Mouse (Mus musculus): Measurements from ENCODE around the gene Pacsin1. TPM values are rescaled to one million over a fixed set of nuclear protein-coding genes. Genes with fewer than 3 reads are reported as not detected.

Gene Pacsin1
- 82.9 TPM for polyA plus RNA-seq (2017; shearing (Covaris generic))

GRCm38 (mm10) chr17:27655089-27656010 lies at the start of gene Pacsin1:
Gene Pacsin1, plus strand, starts transcription at chr17:27655509.

GRCm38 (mm10) chr17:27623360-27624326 lies 31.7 kb upstream of the Pacsin1 start, which contains the start of gene Nudt3:
Gene Nudt3, minus strand, starts transcription at chr17:27623495.

GRCm38 (mm10) chr17:27634871-27635574 lies 20.3 kb upstream of the Pacsin1 start, which contains the start of gene RPS10-NUDT3:
Gene RPS10-NUDT3, minus strand, starts transcription at chr17:27635222.

DNA sequence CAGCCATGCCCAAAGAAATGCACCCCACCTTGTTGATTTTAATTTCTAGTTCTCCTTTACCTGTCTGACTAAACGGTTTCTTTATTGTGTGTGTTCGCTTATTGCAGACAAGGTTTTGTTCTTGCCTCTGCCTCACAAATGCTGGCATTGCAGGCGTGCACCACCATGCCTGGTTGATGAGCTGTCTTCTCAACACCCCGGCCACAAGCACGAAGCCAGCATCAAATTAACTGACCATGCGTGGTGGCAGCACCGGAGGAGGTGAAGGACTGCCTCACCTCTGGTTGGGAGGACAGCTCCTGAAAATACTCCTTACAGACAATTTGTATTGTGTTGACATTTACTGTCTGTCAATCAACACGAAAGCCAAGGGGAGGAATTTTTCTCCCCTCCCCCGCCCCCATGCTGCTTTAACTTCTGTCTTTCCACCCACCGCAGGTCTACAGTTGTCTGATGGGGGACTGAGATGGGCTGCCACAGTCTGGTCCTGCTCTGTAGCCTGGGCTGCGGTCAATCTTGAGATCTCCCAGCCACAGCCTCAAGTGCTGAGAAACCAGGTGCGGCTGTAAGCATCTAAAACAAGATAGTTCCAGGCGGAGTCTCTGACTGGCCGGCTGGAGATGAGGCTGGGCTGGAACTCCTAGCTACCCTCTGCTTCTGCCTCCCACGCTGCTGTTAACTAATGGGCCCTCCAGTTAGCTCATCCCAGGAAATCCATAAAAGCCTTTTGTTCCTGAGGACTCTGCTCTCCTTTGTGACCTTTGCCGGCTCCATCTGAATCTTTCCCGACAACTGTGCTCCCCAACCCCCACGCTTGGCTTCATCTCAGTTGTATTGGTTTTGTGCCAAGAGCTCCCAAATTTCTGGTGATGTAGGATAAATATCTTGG lies 18.9 kb upstream of the Pacsin1 start, which contains the start of gene Rps10:
Rps10 (minus strand) TSS at position 538 of the 889 bp plus-strand sequence.

GRCm38 (mm10) chr17:27728770-27729169 lies 73.5 kb downstream of the Pacsin1 start, which contains the start of gene Spdef:
Gene Spdef, minus strand, starts transcription at chr17:27728955.

Other genes with a start within 250 kb of the Pacsin1 start
- gene Grm4, start 134.1 kb upstream of the Pacsin1 start, polyA plus RNA-seq (2017; shearing (Covaris generic)): 0.11 TPM
- 91.2 TPM for gene Hmga1, start 99.0 kb upstream of the Pacsin1 start, polyA plus RNA-seq (2017; shearing (Covaris generic))
- gene AI413582, start 89.8 kb upstream of the Pacsin1 start, polyA plus RNA-seq (2017; shearing (Covaris generic)): 128 TPM
- gene Nudt3, start 32.0 kb upstream of the Pacsin1 start, polyA plus RNA-seq (2017; shearing (Covaris generic)): 93.1 TPM
- gene RPS10-NUDT3, start 20.3 kb upstream of the Pacsin1 start, polyA plus RNA-seq (2017; shearing (Covaris generic)): not detected
- 1,002 TPM for gene Rps10, start 18.8 kb upstream of the Pacsin1 start, polyA plus RNA-seq (2017; shearing (Covaris generic))
- gene Spdef, start 73.4 kb downstream of the Pacsin1 start, polyA plus RNA-seq (2017; shearing (Covaris generic)): not detected
- gene D17Wsu92e, start 165.1 kb downstream of the Pacsin1 start, polyA plus RNA-seq (2017; shearing (Covaris generic)): 22.6 TPM
- 184 TPM for gene Snrpc, start 182.6 kb downstream of the Pacsin1 start, polyA plus RNA-seq (2017; shearing (Covaris generic))
- gene Uhrf1bp1, start 200.9 kb downstream of the Pacsin1 start, polyA plus RNA-seq (2017; shearing (Covaris generic)): 2.8 TPM